Mouse (Mus musculus): ENCODE results near the gene Rbm33.

DNA sequence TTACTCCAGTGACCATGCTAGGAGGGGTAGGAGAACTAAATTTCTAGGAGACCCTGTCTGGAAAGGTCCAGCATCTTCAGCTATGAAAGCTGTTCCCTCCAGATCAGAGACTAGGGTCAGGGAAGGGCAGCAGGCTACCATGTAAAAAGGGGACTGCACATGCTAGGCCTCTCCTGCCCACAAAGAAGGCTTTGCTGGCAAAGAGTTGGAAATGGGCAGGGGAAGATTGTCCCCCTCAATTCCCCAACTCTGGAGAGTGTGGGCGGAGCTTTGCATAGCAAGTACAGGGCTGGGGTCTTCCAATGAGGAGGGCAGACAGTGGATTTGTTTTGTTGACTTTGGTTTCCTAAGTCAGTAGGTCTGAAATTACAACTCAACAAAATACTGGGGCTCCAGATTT is 139.4 kb downstream of the Rbm33 start:
- TF ChIP-seq CTCF (conservative IDR thresholded peaks at IDR 0.05; ENCODE audit: insufficient read depth, insufficient read length, low read depth, low read length) (no peak), POLR2A (IDR thresholded peaks at IDR 0.05; ENCODE audit: low read depth, low read length) (no peak)
